Mouse (Mus musculus): ENCODE measurements around the gene Edem2.

Gene Edem2

GRCm38 (mm10) chr2:155729158-155729645, at the start of gene Edem2:
Gene Edem2 (minus strand): TSS chr2:155729475.
- in situ Hi-C loops (cut with MseI, MboI), result no loop called here

GRCm38 (mm10) chr2:155779066-155779465, 49.8 kb upstream of the Edem2 start:
- in situ Hi-C loops (cut with MseI, MboI), result no loop called here

- in situ Hi-C loops (cut with MseI, MboI), result no loop called here
Observed at GRCm38 (mm10) chr2:155778004-155778403, 48.7 kb upstream of the Edem2 start.

GRCm38 (mm10) chr2:155777688-155777985, 48.4 kb upstream of the Edem2 start:
- in situ Hi-C loops (cut with MseI, MboI), result no loop called here

GRCm38 (mm10) chr2:155776824-155777687, 47.8 kb upstream of the Edem2 start:
- in situ Hi-C loops (cut with MseI, MboI), result no loop called here

GRCm38 (mm10) chr2:155775685-155776263, 46.5 kb upstream of the Edem2 start:
- in situ Hi-C loops (cut with MseI, MboI), result no loop called here

GRCm38 (mm10) chr2:155774927-155775684, 45.8 kb upstream of the Edem2 start, which contains the start of gene Mmp24:
Gene Mmp24 (plus strand): TSS chr2:155775342.
- in situ Hi-C loops (cut with MseI, MboI), result no loop called here

- in situ Hi-C loops (cut with MseI, MboI), result no loop called here
Observed at GRCm38 (mm10) chr2:155774261-155774926, 45.1 kb upstream of the Edem2 start.

- in situ Hi-C loops (cut with MseI, MboI), result no loop called here
Observed at GRCm38 (mm10) chr2:155773664-155774063, 44.4 kb upstream of the Edem2 start.

GRCm38 (mm10) chr2:155764679-155765418, 35.6 kb upstream of the Edem2 start:
- in situ Hi-C loops (cut with MseI, MboI), result no loop called here

GRCm38 (mm10) chr2:155756855-155757566, 27.7 kb upstream of the Edem2 start:
- in situ Hi-C loops (cut with MseI, MboI), result loop anchor here (5.0 kb wide), 2 partner anchors 60 to 85 kb away; no protein-coding TSS in a partner anchor

GRCm38 (mm10) chr2:155755746-155756145, 26.5 kb upstream of the Edem2 start:
- in situ Hi-C loops (cut with MseI, MboI), result loop anchor here (5.0 kb wide), 2 partner anchors 58 to 83 kb away; no protein-coding TSS in a partner anchor

GRCm38 (mm10) chr2:155751014-155751786, 21.9 kb upstream of the Edem2 start, which contains the start of gene Procr:
Gene Procr (plus strand): TSS chr2:155751117.
- in situ Hi-C loops (cut with MseI, MboI), result no loop called here

- in situ Hi-C loops (cut with MseI, MboI), result no loop called here
Observed at GRCm38 (mm10) chr2:155749394-155749793, 20.1 kb upstream of the Edem2 start.

GRCm38 (mm10) chr2:155745487-155745886, 16.2 kb upstream of the Edem2 start:
- in situ Hi-C loops (cut with MseI, MboI), result no loop called here

- in situ Hi-C loops (cut with MseI, MboI), result no loop called here
Observed at GRCm38 (mm10) chr2:155743351-155743750, 14.1 kb upstream of the Edem2 start.

- in situ Hi-C loops (cut with MseI, MboI), result no loop called here
Observed at GRCm38 (mm10) chr2:155742931-155743337, 13.7 kb upstream of the Edem2 start.

GRCm38 (mm10) chr2:155742211-155742610, 12.9 kb upstream of the Edem2 start:
- in situ Hi-C loops (cut with MseI, MboI), result no loop called here

- in situ Hi-C loops (cut with MseI, MboI), result no loop called here
Observed at GRCm38 (mm10) chr2:155737803-155738202, 8.5 kb upstream of the Edem2 start.
